Mouse (Mus musculus) splenic B cell, adult 2 months (primary cell): ENCODE data around the gene Galnt11.
"Not testable (repeated sequence)": the region's sequence is repeated elsewhere in the genome, so short reads cannot be mapped to it uniquely, and the experiment has no call there.

Source experiments
- DNase-seq: peaks from one replicate; pipeline ENCODE4 v3.0.0-alpha.2; 2011; ENCODE audit warnings: low read depth, low spot score
- H3K27me3 ChIP-seq: 2 replicates; pipeline ENCODE4 v1.6.1; 2012; ENCODE audit warnings: mild to moderate bottlenecking, low read length, moderate library complexity, mixed read lengths; ENCODE audit not compliant: control insufficient read depth, poor library complexity, insufficient read depth, severe bottlenecking
- H3K36me3 ChIP-seq: 2 replicates; pipeline ENCODE4 v1.6.1; 2012; ENCODE audit warnings: mild to moderate bottlenecking, low read length, moderate library complexity, mixed read lengths; ENCODE audit not compliant: control insufficient read depth, poor library complexity, insufficient read depth, severe bottlenecking

The Galnt11 gene

DNA sequence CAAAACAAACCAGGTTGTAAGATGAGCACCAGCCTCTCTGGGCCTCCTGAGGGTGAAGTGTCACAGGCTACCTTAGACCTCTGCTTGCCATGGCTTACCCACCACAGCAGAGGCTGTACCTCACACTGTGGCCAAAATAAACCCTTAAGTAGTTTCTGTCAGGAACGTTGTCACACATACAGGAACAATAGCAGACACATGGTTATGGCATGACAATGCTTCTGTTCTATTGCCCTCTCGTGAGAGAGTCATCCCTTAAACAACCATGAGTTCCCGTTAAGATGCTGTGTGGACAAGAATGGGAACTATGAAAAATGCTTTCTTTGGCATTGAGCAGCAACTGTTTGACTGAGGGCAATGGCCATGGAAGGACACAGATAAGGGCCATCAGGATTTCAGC is at the start of gene Galnt11:
Gene Galnt11 (plus strand): TSS at position 301 of the 400 bp plus-strand sequence.
- H3K27me3 ChIP-seq: no peaks in the 10 kb centered on the region
- H3K36me3 ChIP-seq: no peaks in the 10 kb centered on the region
- no peak for DNase-seq

GRCm38 (mm10) chr5:25177937-25178336 is 43.8 kb upstream of the Galnt11 start:
- not testable (repeated sequence) for DNase-seq, H3K36me3 ChIP-seq, H3K27me3 ChIP-seq

DNA sequence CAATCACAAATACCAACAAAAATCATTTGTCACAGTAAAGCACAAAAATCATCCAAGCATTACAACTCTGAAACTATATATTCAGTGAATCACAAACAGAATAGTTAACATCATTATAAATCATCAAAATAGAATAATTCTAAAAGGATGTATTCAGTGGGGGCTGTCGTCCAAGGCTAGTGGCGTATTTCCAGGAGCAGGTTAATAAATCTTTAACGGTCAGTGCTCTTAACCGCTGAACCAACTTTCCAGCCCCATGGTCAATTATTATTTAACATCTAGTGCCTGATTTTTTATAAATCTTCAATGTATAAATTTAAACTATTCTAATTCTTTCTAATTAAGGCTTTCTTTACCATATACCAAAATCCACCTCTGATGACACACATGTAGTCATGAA is 43.2 kb upstream of the Galnt11 start:
- H3K27me3 ChIP-seq, DNase-seq, H3K36me3 ChIP-seq: not testable (repeated sequence)

DNA sequence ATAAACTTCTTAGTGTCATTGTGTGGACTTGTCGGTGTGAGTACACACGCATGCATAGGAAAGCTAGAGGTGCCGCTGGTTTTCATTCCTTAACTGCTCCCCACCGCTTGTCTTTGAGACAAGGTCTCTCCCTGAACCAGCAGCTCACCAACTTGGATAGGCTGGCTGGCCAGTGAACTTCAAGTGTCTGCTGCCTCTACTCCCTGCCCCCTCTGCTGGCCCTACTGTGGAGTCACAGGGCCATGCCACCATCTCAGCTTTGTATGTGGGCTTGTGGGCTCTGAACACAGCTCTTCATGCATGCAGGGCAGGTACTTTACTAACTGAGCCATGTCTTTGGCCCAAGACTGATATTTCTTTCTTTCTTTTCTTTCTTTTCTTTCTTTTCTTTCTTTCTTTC is 42.4 kb upstream of the Galnt11 start:
- peak; percentile 12 for DNase-seq
- Histone ChIP-seq H3K27me3 (no peaks in the 10 kb centered on the region), H3K36me3 (no peaks in the 10 kb centered on the region)

GRCm38 (mm10) chr5:25179936-25180488 is 41.7 kb upstream of the Galnt11 start:
- no peaks in the 10 kb centered on the region for H3K27me3 ChIP-seq
- H3K36me3 ChIP-seq: no peaks in the 10 kb centered on the region
- DNase-seq: no peak

DNA sequence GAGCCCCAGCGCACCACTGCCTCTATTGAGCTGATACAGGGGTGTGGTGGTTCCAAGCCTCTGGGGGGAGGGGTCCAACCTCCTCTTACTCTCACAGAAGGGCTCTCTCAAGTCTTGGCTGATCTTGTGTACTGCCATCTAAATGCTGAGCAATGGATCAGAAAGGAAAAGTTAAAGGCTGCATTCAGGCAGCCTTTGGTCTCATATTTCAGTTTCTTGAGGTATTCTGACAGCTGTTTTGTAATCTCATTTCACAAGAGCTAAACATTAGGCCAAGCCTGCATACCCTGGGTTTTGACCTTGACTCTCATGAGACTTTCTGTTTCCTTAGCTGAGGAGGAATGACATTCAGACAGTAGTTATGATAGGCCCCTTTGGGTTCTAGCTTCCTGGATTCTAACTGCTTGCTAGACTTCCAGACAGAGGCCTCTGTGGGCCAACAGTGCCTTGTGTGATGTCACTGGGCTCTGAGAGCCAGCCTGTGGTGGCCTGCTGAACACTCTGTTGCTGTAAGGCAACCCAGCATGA is 40.6 kb upstream of the Galnt11 start, which contains the start of gene Galntl5:
Gene Galntl5 (plus strand): TSS at position 457 of the 528 bp plus-strand sequence.
- Histone ChIP-seq H3K36me3 (no peaks in the 10 kb centered on the region), H3K27me3 (no peaks in the 10 kb centered on the region)
- DNase-seq: no peak

GRCm38 (mm10) chr5:25183595-25183994 is 38.1 kb upstream of the Galnt11 start:
- no peak for DNase-seq
- H3K27me3 ChIP-seq: no peaks in the 10 kb centered on the region
- H3K36me3 ChIP-seq: no peaks in the 10 kb centered on the region

GRCm38 (mm10) chr5:25184594-25184993 is 37.1 kb upstream of the Galnt11 start:
- DNase-seq: no peak
- Histone ChIP-seq H3K36me3 (no peaks in the 10 kb centered on the region), H3K27me3 (no peaks in the 10 kb centered on the region)

GRCm38 (mm10) chr5:25187727-25188126 is 34.0 kb upstream of the Galnt11 start:
- H3K36me3 ChIP-seq: no peaks in the 10 kb centered on the region
- DNase-seq: no peak
- no peaks in the 10 kb centered on the region for H3K27me3 ChIP-seq

DNA sequence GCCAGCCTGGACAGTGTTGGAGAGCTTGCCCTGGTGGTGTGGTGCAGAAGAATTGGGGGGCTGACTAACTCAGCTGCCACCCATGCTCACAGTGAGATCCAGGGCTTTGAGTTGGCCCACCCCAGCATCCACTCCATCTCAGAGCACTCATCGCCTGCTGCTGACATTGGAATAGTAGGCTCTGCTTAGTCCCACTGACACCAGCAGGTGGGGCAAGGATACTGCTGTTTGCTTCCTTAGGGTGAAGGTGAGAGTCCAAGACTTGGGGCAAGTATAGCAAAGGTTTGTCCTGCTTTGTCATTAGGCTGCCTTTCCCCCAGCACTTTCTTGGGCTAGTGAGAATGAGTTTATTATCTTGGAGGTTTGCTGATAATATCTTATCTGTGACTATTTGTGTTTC is 32.9 kb upstream of the Galnt11 start:
- Histone ChIP-seq H3K36me3 (no peaks in the 10 kb centered on the region), H3K27me3 (no peaks in the 10 kb centered on the region)
- peak; percentile 33 for DNase-seq

GRCm38 (mm10) chr5:25190521-25190920 is 31.2 kb upstream of the Galnt11 start:
- no peaks in the 10 kb centered on the region for H3K36me3 ChIP-seq
- H3K27me3 ChIP-seq: no peaks in the 10 kb centered on the region
- DNase-seq: no peak

GRCm38 (mm10) chr5:25211872-25212271 is 9.8 kb upstream of the Galnt11 start:
- Histone ChIP-seq H3K27me3 (no peaks in the 10 kb centered on the region), H3K36me3 (no peaks in the 10 kb centered on the region)
- DNase-seq: no peak

GRCm38 (mm10) chr5:25213216-25213615 is 8.5 kb upstream of the Galnt11 start:
- H3K36me3 ChIP-seq, H3K27me3 ChIP-seq, DNase-seq: not testable (repeated sequence)

GRCm38 (mm10) chr5:25215006-25215405 is 6.7 kb upstream of the Galnt11 start:
- H3K36me3 ChIP-seq: no peaks in the 10 kb centered on the region
- no peaks in the 10 kb centered on the region for H3K27me3 ChIP-seq
- DNase-seq: no peak

DNA sequence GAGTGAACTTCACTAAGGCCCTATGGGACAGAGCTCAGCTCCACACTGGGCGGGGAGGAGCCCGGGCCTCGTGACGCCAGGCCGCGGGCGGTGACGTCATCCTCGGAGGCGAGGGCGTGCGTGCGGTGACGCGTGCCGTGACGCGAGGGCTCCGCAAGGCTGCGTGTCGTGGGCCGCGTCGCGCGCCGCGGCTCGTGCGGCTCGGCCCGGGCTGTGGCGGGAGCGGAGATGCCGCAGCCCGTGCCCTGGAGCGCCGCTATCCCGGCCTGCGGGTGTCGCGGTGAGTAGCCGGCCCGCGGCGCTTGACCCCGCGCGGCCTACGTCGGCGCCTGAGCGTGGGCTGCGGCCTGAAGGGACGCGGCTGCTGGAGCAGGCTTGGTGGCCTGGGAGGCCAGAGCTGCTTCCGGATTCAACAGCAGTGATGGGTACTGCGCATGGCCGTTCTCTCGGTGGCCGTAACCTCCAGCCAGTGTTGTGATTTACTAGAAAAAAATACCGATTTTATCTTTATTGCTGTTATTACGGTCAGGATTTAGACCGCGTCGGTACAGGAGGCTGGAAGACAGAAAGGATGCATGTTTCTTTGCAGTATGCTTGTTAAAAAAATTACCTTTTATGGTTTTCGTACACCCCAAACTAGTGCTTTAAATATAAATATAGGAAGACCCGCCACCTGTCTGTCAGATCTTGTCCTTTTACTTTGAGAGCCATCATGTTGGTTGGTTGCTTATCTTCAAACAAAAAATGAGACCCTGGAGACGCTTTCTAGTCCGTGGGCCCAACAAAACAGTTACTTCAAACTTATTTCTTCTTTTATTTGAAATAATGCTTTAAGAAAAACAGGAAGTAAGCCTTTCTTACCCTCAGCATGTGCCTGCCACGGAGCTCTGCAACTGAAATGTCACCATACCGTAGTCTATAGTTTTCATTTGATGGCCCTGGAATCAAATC is 1.3 kb downstream of the Galnt11 start, which contains the start of gene E130116L18Rik:
Gene E130116L18Rik (minus strand): TSS at position 402 of the 951 bp plus-strand sequence.
- H3K27me3 ChIP-seq: no peaks in the 10 kb centered on the region
- DNase-seq: peak; percentile 96
- no peaks in the 10 kb centered on the region for H3K36me3 ChIP-seq
